10 mouse cellular contexts compared by ENCODE assay signal in genomic region chr10:79987771-79988505, GRCm38 (mm10). TPM values are rescaled to one million over a fixed set of nuclear protein-coding genes. Genes with fewer than 3 reads are reported as not detected.
DNase-seq lines count a peak whose midpoint lies in the region; ATAC-seq and TF ChIP-seq lines count a peak whose summit lies in the region.
"Had no signal": no experiment of that assay in that cellular context is flagged by ENCODE, and none has a peak within 500 bp of the region (broad histone marks: within the 10 kb centered on the region; RNA-seq: fewer than 3 reads in every experiment).

No protein-coding gene starts in this region.

- intact Hi-C loops in gastrocnemius, postnatal 14 days (cut with DNase I; ENCODE audit: low total_unique reads), result no loop called here
- intact Hi-C loops in gastrocnemius, postnatal 36 days (cut with DNase I), result loop anchor here (5.0 kb wide), 1 partner anchor 124 kb away; no protein-coding TSS in a partner anchor

- peaks cover 50% of the 10 kb centered on the region for H3K27me3 ChIP-seq in hindbrain, embryonic 13.5 days
- H3K27me3 ChIP-seq: Patski had no signal

- ATAC-seq in hindbrain, embryonic 13.5 days (ENCODE audit: low FRiP score), result no peak
- ATAC-seq: Patski had no signal

- H3K27ac ChIP-seq in ES-E14 (ENCODE audit: insufficient read depth, low read depth, low read length, poor library complexity, severe bottlenecking), result peak overlapping the region; percentile 45; the same call in 1 of the 2 replicates
- H3K27ac ChIP-seq in hindbrain, embryonic 13.5 days, result peak overlapping the region; percentile 6; the same call in 1 of the 2 replicates

- H3K9ac ChIP-seq in ES-E14 (ENCODE audit: insufficient read depth, low read depth, low read length, poor library complexity, severe bottlenecking), result peak overlapping the region; percentile 81
- peak overlapping the region; percentile 67 for H3K9ac ChIP-seq in hindbrain, embryonic 13.5 days

- peak overlapping the region; percentile 54 for H3K4me2 ChIP-seq in hindbrain, embryonic 13.5 days

- no peaks in the 10 kb centered on the region for H3K9me3 ChIP-seq in ES-E14 (ENCODE audit: control insufficient read depth, insufficient read depth, low read depth, low read length)
- H3K9me3 ChIP-seq in hindbrain, embryonic 13.5 days, result 0 out of 2 replicates have a peak, but pooled peaks cover 9% of the 10 kb centered on the region

- H3K36me3 ChIP-seq in ES-E14 (ENCODE audit: control insufficient read depth, insufficient read depth, low read length, poor library complexity, severe bottlenecking), result peaks cover under 1% of the 10 kb centered on the region; the same call in 1 of the 2 replicates
- peaks cover 2% of the 10 kb centered on the region; the same call in 1 of the 2 replicates for H3K36me3 ChIP-seq in hindbrain, embryonic 13.5 days

- H3K4me1 ChIP-seq in ES-E14 (ENCODE audit: control insufficient read depth in 2 of 2, insufficient read depth in 2 of 2, low read length in 2 of 2, poor library complexity in 1 of 2), result peaks cover 9 to 19% of the 10 kb centered on the region in 2 experiments
- peaks cover 37% of the 10 kb centered on the region for H3K4me1 ChIP-seq in hindbrain, embryonic 13.5 days (replicated peaks)

- WGBS in hindbrain, embryonic 13.5 days, result 12% methylated on average over 27 of the region's 27 CpGs

- in situ Hi-C loops in ES-E14 (cut with MboI; ENCODE audit: low sequenced_read_pairs in 2 of 2, unreplicated experiment in 2 of 2), result loop anchor here in 1 of 2 experiments (25.0 kb wide), 1 partner anchor 124 kb away; the partner anchor contains the start of genes Sbno2 and Stk11

- peak overlapping the region; percentile 75 to 86 for H3K4me3 ChIP-seq in ES-E14 (ENCODE audit: insufficient read depth in 1 of 2, low read depth in 1 of 2, low read length in 2 of 2, poor library complexity in 1 of 2, severe bottlenecking in 1 of 2)
- peak overlapping the region; percentile 44 for H3K4me3 ChIP-seq in hindbrain, embryonic 13.5 days

- DNase-seq in gastrocnemius, postnatal 14 days, result peak; percentile 7
- DNase-seq in gastrocnemius, postnatal 36 days, result no peak
- no peak for DNase-seq in ES-E14 (ENCODE audit: low read depth, low spot score)
- peak; percentile 16 for DNase-seq in lung, postnatal 36 days
- DNase-seq in cerebellum, postnatal 25 days, result no peak
- no peak for DNase-seq in adipocyte (ENCODE audit: low spot score)
- no peak for DNase-seq in kidney, postnatal 25 days

TF ChIP-seq in ES-E14, 5 proteins besides CTCF, POLR2A, EP300 and RAD21:
- TF ChIP-seq ZC3H11A (IDR thresholded peaks at IDR 0.05; ENCODE audit: borderline replicate concordance, low read depth, low read length) (no peak), CHD2 (IDR thresholded peaks at IDR 0.05; ENCODE audit: low read depth, low read length) (no peak), MAFK (IDR thresholded peaks at IDR 0.05; ENCODE audit: insufficient read depth, low read depth, low read length) (no peak), HCFC1 (IDR thresholded peaks at IDR 0.05; ENCODE audit: borderline replicate concordance, insufficient read depth, low read length) (no peak), ZNF384 (IDR thresholded peaks at IDR 0.05; ENCODE audit: low read depth, low read length) (no peak)

RNA-seq across cellular contexts. Expression of gene Cnn2, which starts 0.4 kb away (rescaled TPM):
- total RNA-seq in gastrocnemius, postnatal 14 days (2021), result 10 to 100 TPM; 19.2 to 24.8 TPM
- 1 to 10 TPM; 5.2 to 6.0 TPM for total RNA-seq in gastrocnemius, postnatal 36 days (2021)
- 94.1 and 159 TPM in 2 replicates for total RNA-seq in ES-E14 (2012; rRNA removed)
- 43.7 and 53.1 TPM in 2 replicates for polyA plus RNA-seq in hindbrain, embryonic 13.5 days (2015; fragmentation: Nextera tagmentation; extraction: Ambion mirVana)

RNA-seq across cellular contexts. Expression of gene Tmem259, which starts 3.8 kb away (rescaled TPM):
- 10 to 100 TPM; 76.2 to 84.5 TPM for total RNA-seq in gastrocnemius, postnatal 14 days (2021)
- total RNA-seq in gastrocnemius, postnatal 36 days (2021), result 10 to 100 TPM; 71.5 to 72.4 TPM
- total RNA-seq in ES-E14 (2012; rRNA removed), result 127 and 220 TPM in 2 replicates
- polyA plus RNA-seq in hindbrain, embryonic 13.5 days (2015; fragmentation: Nextera tagmentation; extraction: Ambion mirVana), result 16.0 and 16.3 TPM in 2 replicates

RNA-seq across cellular contexts. Expression of gene Abca7, which starts 8.4 kb away (rescaled TPM):
- total RNA-seq in gastrocnemius, postnatal 14 days (2021), result 1 to 10 TPM; 4.2 TPM
- 1 to 10 TPM; 5.4 to 5.8 TPM for total RNA-seq in gastrocnemius, postnatal 36 days (2021)
- total RNA-seq in ES-E14 (2012; rRNA removed), result 8.8 and 18.9 TPM in 2 replicates
- 5.2 and 6.1 TPM in 2 replicates for polyA plus RNA-seq in hindbrain, embryonic 13.5 days (2015; fragmentation: Nextera tagmentation; extraction: Ambion mirVana)

RNA-seq across cellular contexts. Expression of gene Grin3b, which starts 17.4 kb away (rescaled TPM):
- total RNA-seq in gastrocnemius, postnatal 14 days (2021), result under 1 TPM; 0.11 to 0.25 TPM
- total RNA-seq in gastrocnemius, postnatal 36 days (2021), result under 1 TPM; 0.07 to 0.15 TPM
- 0.36 and 0.74 TPM in 2 replicates for total RNA-seq in ES-E14 (2012; rRNA removed)
- 0.61 and 0.65 TPM in 2 replicates for polyA plus RNA-seq in hindbrain, embryonic 13.5 days (2015; fragmentation: Nextera tagmentation; extraction: Ambion mirVana)
- polyA plus RNA-seq: large intestine, adult 2 months had no signal

RNA-seq across cellular contexts. Expression of gene Wdr18, which starts 28.0 kb away (rescaled TPM):
- 10 to 100 TPM; 18.7 to 23.0 TPM for total RNA-seq in gastrocnemius, postnatal 14 days (2021)
- 10 to 100 TPM; 17.5 to 23.9 TPM for total RNA-seq in gastrocnemius, postnatal 36 days (2021)
- total RNA-seq in ES-E14 (2012; rRNA removed), result 155 and 195 TPM in 2 replicates
- 77.4 and 77.9 TPM in 2 replicates for polyA plus RNA-seq in hindbrain, embryonic 13.5 days (2015; fragmentation: Nextera tagmentation; extraction: Ambion mirVana)

Comparison
In these comparisons a context has a peak if more than half of its experiments do, and no peak if none do; other contexts are left out.
1. DNase-seq: peak in gastrocnemius, postnatal 14 days (single experiment) and lung, postnatal 36 days (single experiment); none in gastrocnemius, postnatal 36 days (0 of 2), ES-E14 (single experiment), cerebellum, postnatal 25 days (0 of 2), adipocyte (single experiment) and kidney, postnatal 25 days (0 of 2).